Mouse (Mus musculus) testis, adult 2 months (tissue): Measurements from ENCODE around the gene Ak8.

Source experiments
- CTCF ChIP-seq: fragments of 200-500 bp; IDR thresholded peaks from 2 replicates; pipeline ENCODE4 v1.5.1; 2012; ENCODE audit warnings: low read depth, mild to moderate bottlenecking, inconsistent platforms, low read length, moderate library complexity; ENCODE audit not compliant: control insufficient read depth, insufficient read depth, insufficient replicate concordance
- POLR2A ChIP-seq: fragments of 200-500 bp; IDR thresholded peaks from 2 replicates; pipeline ENCODE4 v1.6.1; 2012; ENCODE audit warnings: low read depth, mild to moderate bottlenecking, inconsistent platforms, low read length, moderate library complexity; ENCODE audit not compliant: control insufficient read depth

DNA sequence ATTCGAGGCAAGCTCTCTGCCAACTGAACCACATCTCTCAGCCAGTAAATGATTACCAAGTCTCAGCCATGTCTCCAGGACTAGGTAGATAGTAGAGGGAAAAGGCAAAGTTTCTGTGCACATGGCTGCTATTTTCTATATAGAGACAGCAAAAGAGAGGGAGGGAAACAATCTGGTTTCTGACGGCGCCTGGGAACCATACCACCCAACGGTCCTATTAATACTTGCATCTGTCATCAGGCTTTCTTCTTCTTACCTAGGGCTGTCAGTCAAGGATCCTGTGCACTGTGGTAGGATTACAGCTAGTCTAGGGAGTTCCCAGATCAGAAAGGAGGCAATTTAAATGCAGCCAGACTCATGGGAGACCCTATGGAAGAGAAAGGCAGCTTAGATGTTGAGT lies 118.9 kb downstream of the Ak8 start:
- TF ChIP-seq CTCF (no peak), POLR2A (no peak)
